Mouse (Mus musculus) forebrain, embryonic 14.5 days (tissue): Measurements from ENCODE around the gene Gm27029. TPM values are rescaled to one million over a fixed set of nuclear protein-coding genes. Genes with fewer than 3 reads are reported as not detected.
"Not testable (repeated sequence)": the region's sequence is repeated elsewhere in the genome, so short reads cannot be mapped to it uniquely, and the experiment has no call there.

Experiments
- ATAC-seq: fragments of 200-750 bp; cut with Nextera tagmentation; 2 replicates; pipeline ENCODE4 v1.8.0; 2017; ENCODE audit warnings: mild to moderate bottlenecking, moderate library complexity
- DNase-seq: peaks from one replicate; pipeline ENCODE4 v3.0.0-alpha.2; 2015; ENCODE audit warnings: low spot score
- H3K27ac ChIP-seq: fragments of 300-500 bp; sonication (generic); 2 replicates; pipeline ENCODE4 v1.5.1; 2014; ENCODE audit warnings: low read depth, mild to moderate bottlenecking, control low read depth, low read length, moderate library complexity
- H3K27me3 ChIP-seq: fragments of 300-500 bp; sonication (generic); replicated peaks from 2 replicates; pipeline ENCODE4 v1.6.1; 2014; ENCODE audit warnings: low read length, control low read depth, mixed read lengths; ENCODE audit not compliant: control insufficient read depth, insufficient read depth
- H3K36me3 ChIP-seq: fragments of 300-500 bp; sonication (generic); 2 replicates; pipeline ENCODE4 v1.6.1; 2014; ENCODE audit warnings: low read length, control low read depth; ENCODE audit not compliant: control insufficient read depth, insufficient read depth
- H3K4me1 ChIP-seq: fragments of 300-500 bp; sonication (generic); 2 replicates; pipeline ENCODE4 v1.6.1; 2014; ENCODE audit warnings: antibody characterized with exemption, low read length, control low read depth; ENCODE audit not compliant: control insufficient read depth, insufficient read depth
- H3K4me2 ChIP-seq: fragments of 300-500 bp; sonication (generic); 2 replicates; pipeline ENCODE4 v1.6.1; 2014; ENCODE audit warnings: mild to moderate bottlenecking, control low read depth, low read length
- H3K4me3 ChIP-seq: fragments of 300-500 bp; sonication (generic); 2 replicates; pipeline ENCODE4 v1.5.1; 2014; ENCODE audit warnings: low read depth, low read length, control low read depth
- H3K9ac ChIP-seq: fragments of 300-500 bp; sonication (generic); 2 replicates; pipeline ENCODE4 v1.6.1; 2014; ENCODE audit warnings: mild to moderate bottlenecking, low read length, control low read depth, moderate library complexity
- H3K9me3 ChIP-seq: fragments of 300-500 bp; sonication (generic); replicated peaks from 2 replicates; pipeline ENCODE4 v1.6.1; 2016; ENCODE audit warnings: low read length, control low read depth, mixed read lengths; ENCODE audit not compliant: control insufficient read depth
- WGBS: fragments of 180-500 bp; shearing (Covaris S2); extraction: QIAGEN DNeasy Blood & Tissue Kit; methylation state at CpG from one replicate; pipeline ENCODE4 v1.1.7; 2014; 5-methylcytosine and 5-hydroxymethylcytosine counted together
- polyA plus RNA-seq: library from polyadenylated mRNA; unstranded; fragments of >200 nt; fragmentation: Nextera tagmentation; extraction: Ambion mirVana; gene quantifications from 2 replicates; pipeline ENCODE4 v1.2.1, GENCODE M21; 2014

Gene Gm27029
- polyA plus RNA-seq, 1 experiment from 2014 or later: 6.8 TPM

GRCm38 (mm10) chr11:101467477-101468262, 43.1 kb upstream of the Gm27029 start:
- Histone ChIP-seq H3K9me3 (no peaks in the 10 kb centered on the region), H3K4me1 (peaks cover 36% of the 10 kb centered on the region), H3K9ac (peak overlapping the region; percentile 88), H3K27me3 (no peaks in the 10 kb centered on the region), H3K4me3 (peak overlapping the region; percentile 78), H3K36me3 (peaks cover 19% of the 10 kb centered on the region), H3K27ac (peak overlapping the region; percentile 87), H3K4me2 (peak overlapping the region; percentile 82)
- DNase-seq (peak; percentile 86), ATAC-seq (peak; percentile 72)
- WGBS: under 1% methylated on average over 52 of the region's 54 CpGs

- Histone ChIP-seq H3K4me3 (peak overlapping the region; percentile 90), H3K4me2 (peak overlapping the region; percentile 76), H3K4me1 (peaks cover 37% of the 10 kb centered on the region), H3K36me3 (peaks cover 29% of the 10 kb centered on the region)
- not testable (repeated sequence) for H3K9me3 ChIP-seq, ATAC-seq, DNase-seq, H3K27ac ChIP-seq, H3K27me3 ChIP-seq, H3K9ac ChIP-seq
- WGBS: 54% methylated on average over 5 of the region's 5 CpGs
Observed at GRCm38 (mm10) chr11:101466552-101466950, 42.0 kb upstream of the Gm27029 start.

GRCm38 (mm10) chr11:101465869-101466551, 41.4 kb upstream of the Gm27029 start, which contains the start of gene Vat1:
TSS of gene Vat1 (minus strand) at chr11:101466230.
- Histone ChIP-seq H3K4me2 (peak within 1 kb of the TSS; percentile 82), H3K4me1 (peaks cover 37% of the 10 kb centered on the region), H3K4me3 (peak within 1 kb of the TSS; percentile 90), H3K9me3 (no peaks in the 10 kb centered on the region), H3K9ac (peak within 1 kb of the TSS; percentile 79), H3K27me3 (no peaks in the 10 kb centered on the region), H3K27ac (peak within 1 kb of the TSS; percentile 87), H3K36me3 (peaks cover 29% of the 10 kb centered on the region)
- DNase-seq (peak; percentile 81), ATAC-seq (peak; percentile 56)
- 1% methylated on average over 58 of the region's 60 CpGs for WGBS

- H3K4me3 ChIP-seq: peak overlapping the region; percentile 90
- H3K36me3 ChIP-seq: peaks cover 29% of the 10 kb centered on the region
- H3K27me3 ChIP-seq: no peaks in the 10 kb centered on the region
- H3K9me3 ChIP-seq: no peaks in the 10 kb centered on the region
- H3K4me2 ChIP-seq: peak overlapping the region; percentile 76
- ATAC-seq (peak; percentile 38), DNase-seq (peak; percentile 69)
- peak overlapping the region; percentile 79 for H3K9ac ChIP-seq
- WGBS: 2% methylated on average over 51 of the region's 51 CpGs
- peak overlapping the region; percentile 84 for H3K27ac ChIP-seq
- peaks cover 37% of the 10 kb centered on the region for H3K4me1 ChIP-seq
Observed at GRCm38 (mm10) chr11:101465101-101465868, 40.7 kb upstream of the Gm27029 start.

- H3K4me2 ChIP-seq: peak within 1 kb of the TSS; percentile 76
- H3K27me3 ChIP-seq: no peaks in the 10 kb centered on the region
- peak within 1 kb of the TSS; percentile 90 for H3K4me3 ChIP-seq
- H3K36me3 ChIP-seq: peaks cover 36% of the 10 kb centered on the region
- peak within 1 kb of the TSS; percentile 79 for H3K9ac ChIP-seq
- DNase-seq (no peak), ATAC-seq (no peak)
- H3K4me1 ChIP-seq: peaks cover 37% of the 10 kb centered on the region
- H3K9me3 ChIP-seq: no peaks in the 10 kb centered on the region
- WGBS: 17% methylated on average over 12 of the region's 12 CpGs
- peak within 1 kb of the TSS; percentile 84 for H3K27ac ChIP-seq
Observed at GRCm38 (mm10) chr11:101464211-101465100, 39.9 kb upstream of the Gm27029 start, which contains the start of gene Rnd2. TSS of gene Rnd2 (plus strand) at chr11:101464999.

GRCm38 (mm10) chr11:101462583-101463440, 38.2 kb upstream of the Gm27029 start:
- DNase-seq: peak; percentile 65
- peaks cover 30% of the 10 kb centered on the region for H3K4me1 ChIP-seq
- no peak overlapping the region for H3K27ac ChIP-seq
- H3K9me3 ChIP-seq: no peaks in the 10 kb centered on the region
- H3K36me3 ChIP-seq: peaks cover 51% of the 10 kb centered on the region
- peak overlapping the region; percentile 79; the same call in 1 of the 2 replicates for H3K9ac ChIP-seq
- H3K4me2 ChIP-seq: peak overlapping the region; percentile 76
- 43% methylated on average over 13 of the region's 13 CpGs for WGBS
- ATAC-seq: no peak
- H3K4me3 ChIP-seq: no peak overlapping the region
- H3K27me3 ChIP-seq: no peaks in the 10 kb centered on the region

- ATAC-seq (no peak), DNase-seq (no peak)
- Histone ChIP-seq H3K36me3 (peaks cover 58% of the 10 kb centered on the region), H3K27ac (no peak overlapping the region), H3K4me2 (peak overlapping the region; percentile 76; the same call in 1 of the 2 replicates), H3K9ac (no peak overlapping the region), H3K27me3 (no peaks in the 10 kb centered on the region), H3K9me3 (no peaks in the 10 kb centered on the region), H3K4me3 (no peak overlapping the region), H3K4me1 (peaks cover 29% of the 10 kb centered on the region)
- 77% methylated on average over 14 of the region's 14 CpGs for WGBS
Observed at GRCm38 (mm10) chr11:101462141-101462540, 37.5 kb upstream of the Gm27029 start.
